Mouse (Mus musculus): ENCODE data around the gene Tpra1.

DNA sequence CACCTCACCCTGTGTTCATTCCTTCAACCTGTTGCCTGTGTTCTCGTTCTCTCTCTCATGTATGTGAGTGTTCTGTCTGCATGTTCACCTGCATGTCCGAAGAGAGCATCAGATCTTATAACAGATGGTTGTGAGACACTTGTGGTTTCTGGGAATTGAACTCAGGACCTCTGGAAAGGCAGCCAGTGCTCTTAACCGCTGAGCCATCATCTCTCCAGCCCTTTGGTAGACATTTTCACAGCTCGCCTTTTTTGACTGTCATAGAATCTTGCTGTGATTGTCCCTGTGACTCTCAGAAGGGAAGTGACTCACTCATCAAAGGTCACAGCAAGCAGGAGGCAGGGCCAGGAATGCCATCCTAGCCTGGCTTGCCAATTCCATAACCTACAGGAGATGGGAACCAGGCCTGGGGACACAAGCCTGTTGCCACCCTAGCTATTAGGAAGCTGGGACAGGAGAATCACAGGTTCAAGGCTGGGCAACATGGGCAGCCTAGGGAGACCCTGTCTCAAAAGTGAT is 2.5 kb downstream of the Tpra1 start:
- TF ChIP-seq CTCF (IDR thresholded peaks at IDR 0.05; ENCODE audit: control insufficient read depth, insufficient read depth, low read length) (no peak), POLR2A (IDR thresholded peaks at IDR 0.05; ENCODE audit: borderline replicate concordance, control insufficient read depth, low read depth, low read length) (no peak)

Data from bone marrow, adult 2 months (tissue).